Mouse (Mus musculus) heart, embryonic 11.5 days (tissue): ENCODE data around the gene Atf6. TPM values are rescaled to one million over a fixed set of nuclear protein-coding genes. Genes with fewer than 3 reads are reported as not detected.

Experiments used
- ATAC-seq: fragments of 200-750 bp; cut with Nextera tagmentation; replicated peaks from 2 replicates; pipeline ENCODE4 v1.8.0; 2017; ENCODE audit warnings: moderate library complexity; ENCODE audit not compliant: insufficient number of reproducible peaks, low FRiP score, low TSS enrichment
- H3K27ac ChIP-seq: fragments of 300-500 bp; sonication (generic); 2 replicates; pipeline ENCODE4 v1.5.1; 2014; ENCODE audit warnings: mild to moderate bottlenecking, low read depth, low read length
- H3K27me3 ChIP-seq: fragments of 300-500 bp; sonication (generic); 2 replicates; pipeline ENCODE4 v1.6.1; 2014; ENCODE audit warnings: mild to moderate bottlenecking, low read length, mixed read lengths; ENCODE audit not compliant: control insufficient read depth, insufficient read depth
- H3K36me3 ChIP-seq: fragments of 300-500 bp; sonication (generic); 2 replicates; pipeline ENCODE4 v1.6.1; 2014; ENCODE audit warnings: mild to moderate bottlenecking, low read length, moderate library complexity, mixed read lengths; ENCODE audit not compliant: control insufficient read depth, insufficient read depth
- H3K4me1 ChIP-seq: fragments of 300-500 bp; sonication (generic); 2 replicates; pipeline ENCODE4 v1.6.1; 2014; ENCODE audit warnings: low read length; ENCODE audit not compliant: control insufficient read depth, insufficient read depth
- H3K4me2 ChIP-seq: fragments of 300-500 bp; sonication (generic); 2 replicates; pipeline ENCODE4 v1.6.1; 2014; ENCODE audit warnings: mild to moderate bottlenecking, moderate library complexity
- H3K4me3 ChIP-seq: fragments of 300-500 bp; sonication (generic); 2 replicates; pipeline ENCODE4 v1.5.1; 2014; ENCODE audit warnings: low read depth, low read length
- H3K9ac ChIP-seq: fragments of 300-500 bp; sonication (generic); 2 replicates; pipeline ENCODE4 v1.6.1; 2014; ENCODE audit warnings: mild to moderate bottlenecking, low read depth, low read length, moderate library complexity
- H3K9me3 ChIP-seq: fragments of 300-500 bp; sonication (generic); replicated peaks from 2 replicates; pipeline ENCODE4 v1.6.1; 2016; ENCODE audit warnings: low read length; ENCODE audit not compliant: control insufficient read depth
- WGBS: fragments of 180-500 bp; shearing (Covaris S2); extraction: QIAGEN DNeasy Blood & Tissue Kit; methylation state at CpG from one replicate; pipeline ENCODE4 v1.1.7; 2014; ENCODE audit not compliant: insufficient replicate concordance; 5-methylcytosine and 5-hydroxymethylcytosine counted together
- polyA plus RNA-seq: library from polyadenylated mRNA; unstranded; fragments of >200 nt; fragmentation: Nextera tagmentation; extraction: Ambion mirVana; gene quantifications from 2 replicates; pipeline ENCODE4 v1.2.1, GENCODE M21; 2014

The Atf6 gene
- polyA plus RNA-seq, 1 experiment from 2014 or later, result 13.7 TPM

- Histone ChIP-seq H3K9me3 (no peaks in the 10 kb centered on the region), H3K4me2 (no peak overlapping the region), H3K36me3 (no peaks in the 10 kb centered on the region), H3K27ac (no peak overlapping the region), H3K9ac (no peak overlapping the region), H3K4me1 (no peaks in the 10 kb centered on the region), H3K27me3 (no peaks in the 10 kb centered on the region), H3K4me3 (no peak overlapping the region)
- WGBS, result 81% methylated on average over 5 of the region's 5 CpGs
- no peak for ATAC-seq
These were observed 54.7 kb downstream of the Atf6 start for GRCm38 (mm10) chr1:170812822-170813221.

- H3K4me1 ChIP-seq, result no peaks in the 10 kb centered on the region
- no peaks in the 10 kb centered on the region for H3K27me3 ChIP-seq
- no peak for ATAC-seq
- no peak overlapping the region for H3K4me2 ChIP-seq
- no peaks in the 10 kb centered on the region for H3K9me3 ChIP-seq
- H3K4me3 ChIP-seq, result no peak overlapping the region
- no peaks in the 10 kb centered on the region for H3K36me3 ChIP-seq
- 96% methylated on average over 2 of the region's 2 CpGs for WGBS
- no peak overlapping the region for H3K27ac ChIP-seq
- no peak overlapping the region for H3K9ac ChIP-seq
These were observed 59.8 kb downstream of the Atf6 start for GRCm38 (mm10) chr1:170807600-170808270.

DNA sequence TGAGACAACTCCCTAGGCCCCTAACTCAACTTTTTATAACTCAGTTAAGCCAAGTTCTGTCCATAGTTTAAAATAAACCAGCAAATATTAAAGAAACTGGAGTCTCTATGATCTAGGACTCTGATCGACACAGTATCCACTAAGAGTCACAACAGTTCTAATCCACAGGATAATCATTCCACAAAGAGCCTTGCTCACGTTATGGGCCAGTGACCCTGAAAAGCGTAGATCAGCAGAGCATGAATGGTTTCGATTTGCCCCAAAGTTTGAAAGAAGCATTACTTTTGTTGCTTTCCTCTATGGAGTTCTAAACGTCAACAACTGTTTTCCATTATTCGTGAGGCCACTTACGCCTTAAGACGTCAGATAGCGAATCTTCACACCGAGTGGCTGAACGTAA, 62.9 kb downstream of the Atf6 start:
- ATAC-seq, result no peak
- no peaks in the 10 kb centered on the region; the same call in 1 of the 2 replicates for H3K4me1 ChIP-seq

GRCm38 (mm10) chr1:170802669-170803068, 64.9 kb downstream of the Atf6 start:
- 35% methylated on average over 7 of the region's 7 CpGs for whole genome bisulfite sequencing
- Histone ChIP-seq H3K9ac (no peak overlapping the region), H3K27ac (peak overlapping the region; percentile 16), H3K4me2 (no peak overlapping the region), H3K27me3 (no peaks in the 10 kb centered on the region), H3K36me3 (no peaks in the 10 kb centered on the region), H3K9me3 (no peaks in the 10 kb centered on the region), H3K4me1 (no peaks in the 10 kb centered on the region; the same call in 1 of the 2 replicates), H3K4me3 (no peak overlapping the region)
- no peak for ATAC-seq

More for the DNA sequence above, 62.9 kb downstream of the Atf6 start:
- no peaks in the 10 kb centered on the region for H3K36me3 ChIP-seq
- no peak overlapping the region for H3K4me3 ChIP-seq
- no peak overlapping the region for H3K27ac ChIP-seq
- H3K4me2 ChIP-seq, result no peak overlapping the region
- no peaks in the 10 kb centered on the region for H3K27me3 ChIP-seq
- H3K9ac ChIP-seq, result no peak overlapping the region
- no peaks in the 10 kb centered on the region for H3K9me3 ChIP-seq
- WGBS, result 88% methylated on average over 11 of the region's 11 CpGs

- Histone ChIP-seq H3K4me2 (no peak overlapping the region), H3K27ac (no peak overlapping the region)
These were observed 66.9 kb downstream of the Atf6 start for GRCm38 (mm10) chr1:170800694-170801093.

GRCm38 (mm10) chr1:170795741-170796347, 71.7 kb downstream of the Atf6 start:
- Histone ChIP-seq H3K27me3 (no peaks in the 10 kb centered on the region), H3K36me3 (no peaks in the 10 kb centered on the region), H3K4me1 (peaks cover 8% of the 10 kb centered on the region; the same call in 1 of the 2 replicates), H3K4me3 (no peak overlapping the region), H3K27ac (no peak overlapping the region), H3K4me2 (no peak overlapping the region), H3K9me3 (no peaks in the 10 kb centered on the region), H3K9ac (no peak overlapping the region)
- ATAC-seq, result no peak
- 75% methylated on average over 9 of the region's 9 CpGs for WGBS

More at GRCm38 (mm10) chr1:170800694-170801093, 66.9 kb downstream of the Atf6 start:
- no peak for ATAC-seq
- no peaks in the 10 kb centered on the region for H3K36me3 ChIP-seq
- no peaks in the 10 kb centered on the region; the same call in 1 of the 2 replicates for H3K4me1 ChIP-seq
- WGBS, result 61% methylated on average over 3 of the region's 3 CpGs
- no peak overlapping the region for H3K4me3 ChIP-seq
- H3K9me3 ChIP-seq, result no peaks in the 10 kb centered on the region
- H3K27me3 ChIP-seq, result no peaks in the 10 kb centered on the region
- no peak overlapping the region for H3K9ac ChIP-seq

- Histone ChIP-seq H3K9ac (no peak overlapping the region), H3K36me3 (peaks cover 4% of the 10 kb centered on the region; the same call in 1 of the 2 replicates), H3K27ac (no peak overlapping the region), H3K4me3 (no peak overlapping the region), H3K9me3 (no peaks in the 10 kb centered on the region), H3K4me1 (peaks cover 8% of the 10 kb centered on the region; the same call in 1 of the 2 replicates), H3K27me3 (no peaks in the 10 kb centered on the region), H3K4me2 (no peak overlapping the region)
- WGBS, result 47% methylated on average over 6 of the region's 6 CpGs
- no peak for ATAC-seq
These were observed 76.0 kb downstream of the Atf6 start for GRCm38 (mm10) chr1:170791542-170791941.

DNA sequence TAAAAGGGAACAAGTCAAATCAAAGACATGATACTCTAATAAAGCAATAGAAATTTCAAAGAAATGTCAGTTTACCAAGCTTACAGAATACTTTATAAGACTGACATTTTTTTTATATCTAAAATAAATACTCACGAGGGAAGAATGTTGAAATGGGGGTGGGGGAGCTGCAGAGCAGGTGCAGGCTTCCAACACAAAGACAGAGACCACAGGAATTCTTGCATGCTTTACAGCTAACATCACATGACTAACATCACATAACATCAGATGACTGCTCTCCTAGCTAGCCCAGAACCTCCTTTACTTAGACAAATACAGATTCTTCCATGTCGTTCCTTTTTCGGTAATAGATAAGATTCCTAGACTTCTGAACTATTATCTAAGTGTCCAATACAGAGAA, 76.6 kb downstream of the Atf6 start:
- H3K27me3 ChIP-seq, result no peaks in the 10 kb centered on the region
- no peak overlapping the region for H3K9ac ChIP-seq
- peaks cover 4% of the 10 kb centered on the region; the same call in 1 of the 2 replicates for H3K36me3 ChIP-seq
- H3K27ac ChIP-seq, result no peak overlapping the region
- no peak overlapping the region for H3K4me3 ChIP-seq
- ATAC-seq, result no peak
- no peak overlapping the region for H3K4me2 ChIP-seq
- WGBS, result 47% methylated on average over 3 of the region's 3 CpGs
- no peaks in the 10 kb centered on the region for H3K9me3 ChIP-seq
- peaks cover 8% of the 10 kb centered on the region; the same call in 1 of the 2 replicates for H3K4me1 ChIP-seq
